Mouse (Mus musculus): ENCODE results near the gene Btbd35f29.
"Not testable (repeated sequence)": the region's sequence is repeated elsewhere in the genome, so short reads cannot be mapped to it uniquely, and the experiment has no call there.

GRCm38 (mm10) chrX:31141416-31141815 is 23.9 kb downstream of the Btbd35f29 start:
- TF ChIP-seq CTCF (IDR thresholded peaks at IDR 0.05; ENCODE audit: low read depth, low read length); GATA1 (IDR thresholded peaks at IDR 0.05; ENCODE audit: borderline replicate concordance, low read length); POLR2AphosphoS5 (IDR thresholded peaks at IDR 0.05; ENCODE audit: insufficient replicate concordance, low read depth, low read length); TAL1 (conservative IDR thresholded peaks at IDR 0.05; ENCODE audit: low read depth, low read length): not testable (repeated sequence)

Data from G1E (cell line).